Mouse (Mus musculus): ENCODE results near the gene Gm20662. TPM values are rescaled to one million over a fixed set of nuclear protein-coding genes. Genes with fewer than 3 reads are reported as not detected.

Gm20662 gene
- total and polyA plus RNA-seq, 2 experiments from 2014 or later: 0.31 to 3.6 TPM

DNA sequence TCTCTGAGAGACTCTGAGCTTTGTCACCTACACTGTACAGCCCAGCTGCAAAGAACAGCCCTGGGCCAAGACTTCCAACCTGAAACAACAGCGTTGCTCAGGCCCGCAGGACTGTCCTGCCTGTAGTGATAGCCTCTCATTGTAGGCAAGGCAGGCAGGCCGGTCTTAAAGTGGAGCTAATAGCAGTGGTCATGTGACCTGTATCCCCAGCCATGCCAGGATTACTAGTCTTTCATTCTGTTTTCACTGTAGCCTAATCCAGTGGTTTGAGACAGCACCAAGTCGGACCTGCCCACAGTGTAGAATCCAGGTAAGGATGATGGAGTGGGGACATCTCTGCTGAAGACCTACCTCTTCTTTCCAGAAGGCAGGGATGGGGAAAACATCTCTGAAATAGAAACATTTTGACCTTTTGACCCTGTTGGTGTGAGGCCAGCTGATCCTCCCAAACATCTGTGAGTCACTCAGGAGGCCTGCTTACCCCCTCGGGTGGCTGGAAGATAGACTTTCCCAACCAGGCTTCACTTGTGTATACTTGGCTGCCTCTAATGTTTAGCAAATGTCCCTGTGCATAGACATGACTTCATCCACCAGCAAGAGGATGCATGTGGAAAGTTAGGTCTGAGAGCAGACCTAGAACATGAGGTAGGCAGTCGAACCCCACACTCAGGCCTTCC lies 40.4 kb upstream of the Gm20662 start:
- Histone ChIP-seq H3K4me3 (ENCODE audit: low read depth, low read length) (no peak overlapping the region), H3K27me3 (ENCODE audit: insufficient read depth, low read length) (no peaks in the 10 kb centered on the region), H3K36me3 (ENCODE audit: insufficient read depth, low read length) (no peaks in the 10 kb centered on the region; the same call in 1 of the 2 replicates), H3K4me1 (ENCODE audit: insufficient read depth, low read length) (0 out of 2 replicates have a peak, but pooled peaks cover 7% of the 10 kb centered on the region), H3K27ac (ENCODE audit: low read depth, low read length) (no peak overlapping the region), H3K4me2 (ENCODE audit: low read depth, low read length, poor library complexity, severe bottlenecking) (no peak overlapping the region), H3K9me3 (ENCODE audit: low read length) (no peaks in the 10 kb centered on the region), H3K9ac (replicated peaks; ENCODE audit: low read length, poor library complexity, severe bottlenecking) (no peak overlapping the region)
- TF ChIP-seq CTCF (IDR thresholded peaks at IDR 0.05): no peak
- ATAC-seq (ENCODE audit: low FRiP score) (no peak), DNase-seq (ENCODE audit: low spot score) (no peak)
- WGBS: 82% methylated on average over 6 of the region's 6 CpGs

DNA sequence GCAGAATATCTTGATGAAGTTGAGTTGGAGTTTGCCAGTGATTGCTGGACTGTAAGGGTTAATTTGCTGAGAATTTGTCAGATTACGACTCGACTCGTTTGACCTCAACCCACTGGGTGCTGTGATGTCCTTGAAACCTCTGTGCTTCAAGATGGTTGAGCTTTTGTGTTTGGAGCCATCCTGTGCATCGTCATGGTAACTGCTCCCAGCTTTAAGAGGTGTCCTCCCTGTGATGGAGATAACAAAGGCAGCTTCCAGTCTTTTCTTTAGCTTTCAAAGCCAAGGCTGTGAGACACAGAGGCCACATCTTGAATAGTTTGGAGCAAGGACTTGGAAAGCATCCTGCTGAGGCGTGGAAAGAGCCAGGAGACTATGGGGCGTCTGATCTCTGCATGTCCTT lies 39.0 kb upstream of the Gm20662 start:
- ATAC-seq (ENCODE audit: low FRiP score): no peak

DNA sequence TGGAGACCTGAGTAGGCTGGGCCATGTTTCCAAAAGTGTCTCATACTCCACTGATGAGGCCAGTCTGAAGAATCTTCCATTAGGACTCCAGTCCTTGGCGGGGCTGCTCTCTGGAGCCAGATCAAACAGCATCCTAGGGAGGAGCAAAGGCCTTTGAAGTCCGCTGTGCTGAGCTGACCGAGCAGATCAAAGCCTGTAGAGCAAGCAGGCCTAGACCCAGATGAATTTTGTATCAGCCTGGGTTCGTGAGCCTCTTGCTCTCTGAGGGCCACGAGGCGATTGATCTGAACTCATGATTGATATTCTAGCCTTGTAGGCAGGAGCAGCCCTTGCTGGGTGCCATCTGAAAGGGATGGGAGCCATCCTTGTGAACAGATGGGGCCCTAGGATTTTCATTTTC lies 36.3 kb upstream of the Gm20662 start:
- H3K27ac ChIP-seq (ENCODE audit: low read depth, low read length): peak overlapping the region; percentile 91
- H3K9ac ChIP-seq (replicated peaks; ENCODE audit: low read length, poor library complexity, severe bottlenecking): peak overlapping the region; percentile 33; the same call in 1 of the 2 replicates
- no peak overlapping the region for H3K4me2 ChIP-seq (ENCODE audit: low read depth, low read length, poor library complexity, severe bottlenecking)
- H3K4me1 ChIP-seq (ENCODE audit: insufficient read depth, low read length): peaks cover 20% of the 10 kb centered on the region
- H3K27me3 ChIP-seq (ENCODE audit: insufficient read depth, low read length): no peaks in the 10 kb centered on the region
- 39% methylated on average over 6 of the region's 6 CpGs for WGBS
- H3K36me3 ChIP-seq (ENCODE audit: insufficient read depth, low read length): no peaks in the 10 kb centered on the region; the same call in 1 of the 2 replicates
- ATAC-seq (ENCODE audit: low FRiP score): no peak; the same call in 1 of the 2 replicates
- no peak for DNase-seq (ENCODE audit: low spot score)
- H3K4me3 ChIP-seq (ENCODE audit: low read depth, low read length): no peak overlapping the region
- TF ChIP-seq CTCF (IDR thresholded peaks at IDR 0.05): no peak
- H3K9me3 ChIP-seq (ENCODE audit: low read length): no peaks in the 10 kb centered on the region

More for the DNA sequence above, 39.0 kb upstream of the Gm20662 start:
- no peak for TF ChIP-seq CTCF (IDR thresholded peaks at IDR 0.05)
- Histone ChIP-seq H3K9me3 (ENCODE audit: low read length) (no peaks in the 10 kb centered on the region), H3K9ac (replicated peaks; ENCODE audit: low read length, poor library complexity, severe bottlenecking) (no peak overlapping the region), H3K27ac (ENCODE audit: low read depth, low read length) (peak overlapping the region; percentile 38; the same call in 1 of the 2 replicates), H3K36me3 (ENCODE audit: insufficient read depth, low read length) (no peaks in the 10 kb centered on the region; the same call in 1 of the 2 replicates), H3K4me1 (ENCODE audit: insufficient read depth, low read length) (peaks cover 16% of the 10 kb centered on the region), H3K4me2 (ENCODE audit: low read depth, low read length, poor library complexity, severe bottlenecking) (no peak overlapping the region), H3K27me3 (ENCODE audit: insufficient read depth, low read length) (no peaks in the 10 kb centered on the region), H3K4me3 (ENCODE audit: low read depth, low read length) (no peak overlapping the region)
- WGBS: 16% methylated on average over 6 of the region's 6 CpGs
- DNase-seq (ENCODE audit: low spot score): no peak

DNA sequence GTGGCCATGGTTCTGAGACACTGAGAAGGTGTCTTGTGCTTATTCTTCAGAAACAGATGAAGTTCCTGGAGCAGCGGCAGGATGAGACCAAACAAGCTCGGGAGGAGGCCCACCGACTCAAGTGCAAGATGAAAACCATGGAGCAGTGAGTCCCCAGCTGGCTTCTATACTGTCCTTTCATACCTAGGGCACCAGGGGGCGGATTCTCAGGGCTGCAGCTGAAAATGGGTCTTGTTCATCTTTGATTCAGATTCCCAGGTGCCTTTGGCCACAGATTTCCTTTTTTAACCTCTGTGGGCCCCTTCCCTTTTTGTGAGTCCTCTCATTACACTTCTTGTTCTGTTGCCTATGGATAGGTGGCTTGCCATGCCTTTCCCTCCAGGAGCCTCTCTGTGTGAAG lies 35.2 kb upstream of the Gm20662 start:
- DNase-seq (ENCODE audit: low spot score) (peak; percentile 28), ATAC-seq (ENCODE audit: low FRiP score) (no peak)
- no peaks in the 10 kb centered on the region; the same call in 1 of the 2 replicates for H3K36me3 ChIP-seq (ENCODE audit: insufficient read depth, low read length)
- peak overlapping the region; percentile 91 for H3K27ac ChIP-seq (ENCODE audit: low read depth, low read length)
- 71% methylated on average over 4 of the region's 4 CpGs for WGBS
- no peaks in the 10 kb centered on the region for H3K9me3 ChIP-seq (ENCODE audit: low read length)
- peak; percentile 56 for TF ChIP-seq CTCF (IDR thresholded peaks at IDR 0.05)
- no peak overlapping the region for H3K4me3 ChIP-seq (ENCODE audit: low read depth, low read length)
- H3K4me1 ChIP-seq (ENCODE audit: insufficient read depth, low read length): peaks cover 20% of the 10 kb centered on the region
- no peaks in the 10 kb centered on the region for H3K27me3 ChIP-seq (ENCODE audit: insufficient read depth, low read length)
- H3K9ac ChIP-seq (replicated peaks; ENCODE audit: low read length, poor library complexity, severe bottlenecking): no peak overlapping the region
- H3K4me2 ChIP-seq (ENCODE audit: low read depth, low read length, poor library complexity, severe bottlenecking): peak overlapping the region; percentile 38; the same call in 1 of the 2 replicates

DNA sequence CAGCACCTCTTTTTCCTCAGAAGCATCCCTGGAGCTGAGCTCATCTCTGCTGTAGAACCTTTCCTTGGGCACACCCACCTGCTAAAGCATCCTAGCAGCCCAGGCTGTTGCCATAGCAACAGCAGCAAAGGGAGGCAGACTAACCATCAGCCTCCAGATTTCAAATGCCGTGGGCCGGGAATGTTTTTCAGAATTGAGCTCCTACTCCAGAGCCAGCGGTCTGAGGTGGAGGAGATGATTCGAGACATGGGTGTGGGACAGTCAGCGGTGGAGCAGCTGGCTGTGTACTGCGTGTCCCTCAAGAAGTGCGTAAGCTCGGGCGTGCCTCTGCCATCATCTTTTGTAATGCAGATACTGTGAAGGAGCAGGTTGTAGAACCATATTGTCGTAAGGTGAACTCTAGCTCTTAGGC lies 34.8 kb upstream of the Gm20662 start:
- peaks cover 20% of the 10 kb centered on the region for H3K4me1 ChIP-seq (ENCODE audit: insufficient read depth, low read length)
- no peaks in the 10 kb centered on the region for H3K27me3 ChIP-seq (ENCODE audit: insufficient read depth, low read length)
- 53% methylated on average over 10 of the region's 10 CpGs for WGBS
- peak; percentile 85 for DNase-seq (ENCODE audit: low spot score)
- H3K9ac ChIP-seq (replicated peaks; ENCODE audit: low read length, poor library complexity, severe bottlenecking): no peak overlapping the region
- no peak overlapping the region for H3K4me3 ChIP-seq (ENCODE audit: low read depth, low read length)
- peak; percentile 68 for ATAC-seq (ENCODE audit: low FRiP score)
- peak overlapping the region; percentile 91 for H3K27ac ChIP-seq (ENCODE audit: low read depth, low read length)
- no peak for TF ChIP-seq CTCF (IDR thresholded peaks at IDR 0.05)
- peak overlapping the region; percentile 38 for H3K4me2 ChIP-seq (ENCODE audit: low read depth, low read length, poor library complexity, severe bottlenecking)
- no peaks in the 10 kb centered on the region for H3K9me3 ChIP-seq (ENCODE audit: low read length)
- no peaks in the 10 kb centered on the region; the same call in 1 of the 2 replicates for H3K36me3 ChIP-seq (ENCODE audit: insufficient read depth, low read length)

DNA sequence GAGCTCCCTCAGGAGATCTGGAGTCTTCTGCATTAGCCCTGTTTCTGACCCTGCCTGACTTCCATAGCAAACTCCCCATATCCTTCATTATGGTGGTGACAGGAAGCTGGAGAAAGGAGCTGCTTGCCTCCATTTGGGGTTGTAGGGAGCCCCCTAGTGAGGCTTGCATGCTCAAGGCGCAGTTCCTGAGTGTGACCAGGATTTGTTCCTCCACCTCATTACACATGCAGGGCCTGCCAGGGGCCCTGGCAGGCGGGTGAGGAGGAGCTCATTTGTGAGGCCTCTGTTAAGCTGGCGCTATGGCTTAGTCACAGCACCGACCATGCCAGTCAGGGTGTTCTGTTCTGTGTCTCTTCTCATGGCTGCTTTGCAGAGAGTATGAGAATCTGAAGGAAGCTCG lies 34.3 kb upstream of the Gm20662 start:
- Histone ChIP-seq H3K4me3 (ENCODE audit: low read depth, low read length) (no peak overlapping the region), H3K27ac (ENCODE audit: low read depth, low read length) (peak overlapping the region; percentile 91), H3K9ac (replicated peaks; ENCODE audit: low read length, poor library complexity, severe bottlenecking) (peak overlapping the region; percentile 8; the same call in 1 of the 2 replicates), H3K9me3 (ENCODE audit: low read length) (no peaks in the 10 kb centered on the region), H3K36me3 (ENCODE audit: insufficient read depth, low read length) (no peaks in the 10 kb centered on the region; the same call in 1 of the 2 replicates), H3K4me1 (ENCODE audit: insufficient read depth, low read length) (peaks cover 20% of the 10 kb centered on the region), H3K27me3 (ENCODE audit: insufficient read depth, low read length) (no peaks in the 10 kb centered on the region), H3K4me2 (ENCODE audit: low read depth, low read length, poor library complexity, severe bottlenecking) (peak overlapping the region; percentile 38)
- peak; percentile 78 for TF ChIP-seq CTCF (IDR thresholded peaks at IDR 0.05)
- WGBS: 34% methylated on average over 5 of the region's 5 CpGs
- DNase-seq (ENCODE audit: low spot score) (peak; percentile 62), ATAC-seq (ENCODE audit: low FRiP score) (peak; percentile 61; the same call in 1 of the 2 replicates)

Measured in midbrain, postnatal 0 days (tissue).